Mouse (Mus musculus) central nervous system, embryonic 18 days (tissue): ENCODE measurements around the gene Pi4k2b. TPM values are rescaled to one million over a fixed set of nuclear protein-coding genes. Genes with fewer than 3 reads are reported as not detected.

ENCODE experiments used
- polyA plus RNA-seq: library from polyadenylated mRNA; depleted of rRNA; stranded (reverse); fragments of >200 nt; gene quantifications from 2 replicates; pipeline ENCODE4 v1.2.3, GENCODE M21; 2012; rRNA removed

The Pi4k2b gene
- polyA plus RNA-seq = 4.9 and 5.4 TPM in 2 replicates

DNA sequence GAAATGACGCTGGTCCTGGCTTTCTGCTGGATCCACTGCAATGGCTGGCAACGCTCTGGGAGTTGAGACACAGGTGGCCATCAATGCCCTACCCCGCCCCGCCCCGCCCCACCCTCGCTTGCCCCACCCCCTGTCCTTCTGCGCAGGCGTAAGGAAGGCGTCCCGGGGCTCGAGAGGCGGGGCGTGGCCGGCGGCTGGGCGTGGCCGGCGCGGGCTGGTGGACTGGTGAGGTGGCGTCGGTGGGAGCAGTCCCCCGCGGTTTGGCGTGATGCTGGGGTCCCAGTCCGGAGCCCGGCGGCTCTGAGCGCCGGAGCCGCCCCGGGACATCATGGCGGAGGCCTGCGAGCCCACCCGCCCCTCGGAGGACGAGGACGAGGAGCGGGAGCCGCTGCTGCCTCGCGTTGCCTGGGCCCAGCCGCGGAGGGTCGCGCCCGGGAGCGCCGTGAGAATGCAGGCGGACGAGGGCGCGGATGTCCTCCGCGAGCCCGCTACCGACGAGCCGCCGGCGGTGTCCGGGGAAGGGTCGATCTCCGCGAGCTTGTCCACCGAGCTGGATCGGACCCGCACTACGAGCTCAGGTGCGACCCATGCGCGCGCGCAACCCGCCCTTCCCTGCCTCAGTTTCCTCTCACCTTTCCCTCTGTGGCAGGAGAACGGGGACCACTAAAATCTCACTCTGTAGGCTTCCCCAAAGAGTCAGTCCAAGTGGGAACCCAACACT, at the start of gene Pi4k2b:
Pi4k2b (plus strand) TSS at position 184 of the 721 bp plus-strand sequence.

DNA sequence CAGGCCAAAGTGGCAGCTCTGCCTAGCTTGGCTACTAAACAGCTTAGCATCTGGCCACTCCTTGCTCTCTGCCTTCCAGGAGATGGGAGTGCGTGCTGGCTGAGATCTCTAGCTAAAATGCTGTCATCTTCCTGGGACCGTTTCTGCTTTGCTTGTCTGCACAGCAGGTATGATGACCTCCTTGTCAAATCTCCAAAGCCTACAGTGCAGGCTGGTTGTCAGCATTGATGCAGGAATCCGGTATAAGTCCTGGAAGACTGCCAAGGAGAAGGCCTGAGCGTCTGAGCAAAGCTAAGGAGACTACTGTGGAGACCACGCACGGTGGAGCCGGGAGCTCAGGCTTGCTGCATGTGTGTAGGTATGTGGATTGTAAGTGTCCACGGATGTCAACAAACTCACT, 33.9 kb downstream of the Pi4k2b start, which contains the start of gene Zcchc4:
Zcchc4 (plus strand) TSS at position 173 of the 400 bp plus-strand sequence.

Other genes starting within 250 kb of the Pi4k2b start
- 11.0 and 11.7 TPM in 2 replicates for gene Lgi2, start 175.1 kb upstream of the Pi4k2b start, polyA plus RNA-seq
- gene Sepsecs, start 71.9 kb upstream of the Pi4k2b start, polyA plus RNA-seq = 10.7 and 11.1 TPM in 2 replicates
- gene Zcchc4, start 33.8 kb downstream of the Pi4k2b start, polyA plus RNA-seq = 14.3 and 14.7 TPM in 2 replicates
- gene Anapc4, start 92.4 kb downstream of the Pi4k2b start, polyA plus RNA-seq = 151 and 164 TPM in 2 replicates